Mouse (Mus musculus) thymus, adult 18-20 months (tissue): ENCODE measurements around the gene Efhc2.

Experiments
- DNase-seq, 2 experiments: peaks; one replicate each; pipeline ENCODE4 v3.0.0; 2022; ENCODE audit warnings: mixed read lengths in 2 of 2

Gene Efhc2

GRCm38 (mm10) chrX:17319126-17319583 lies at the start of gene Efhc2:
TSS of gene Efhc2 (minus strand) at chrX:17319368.
- DNase-seq, result no peak

DNA sequence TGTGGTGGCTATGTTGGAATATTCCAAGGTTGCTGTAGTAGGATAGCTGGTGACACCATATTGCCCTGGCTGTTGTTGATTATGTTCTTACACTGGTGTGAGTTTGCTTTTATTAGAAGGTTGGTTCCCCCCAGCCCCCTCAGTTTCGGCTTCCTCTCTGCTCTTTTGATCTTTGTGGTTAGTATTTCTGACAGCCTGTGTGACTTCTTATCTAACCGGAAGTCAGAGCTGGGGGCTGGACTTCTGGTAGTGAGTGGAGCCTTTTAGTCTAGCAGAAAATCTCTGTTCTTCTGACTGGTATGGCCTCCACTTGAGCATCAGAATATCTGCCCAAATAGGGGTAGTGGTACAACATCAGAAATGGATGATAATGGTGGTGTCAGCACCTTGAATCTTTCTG lies 45.9 kb upstream of the Efhc2 start:
- DNase-seq, result no peak

GRCm38 (mm10) chrX:17300349-17300880 lies 18.8 kb downstream of the Efhc2 start:
- no peak for DNase-seq

- no peak for DNase-seq
Measured at GRCm38 (mm10) chrX:17283899-17284298, 35.3 kb downstream of the Efhc2 start.

DNA sequence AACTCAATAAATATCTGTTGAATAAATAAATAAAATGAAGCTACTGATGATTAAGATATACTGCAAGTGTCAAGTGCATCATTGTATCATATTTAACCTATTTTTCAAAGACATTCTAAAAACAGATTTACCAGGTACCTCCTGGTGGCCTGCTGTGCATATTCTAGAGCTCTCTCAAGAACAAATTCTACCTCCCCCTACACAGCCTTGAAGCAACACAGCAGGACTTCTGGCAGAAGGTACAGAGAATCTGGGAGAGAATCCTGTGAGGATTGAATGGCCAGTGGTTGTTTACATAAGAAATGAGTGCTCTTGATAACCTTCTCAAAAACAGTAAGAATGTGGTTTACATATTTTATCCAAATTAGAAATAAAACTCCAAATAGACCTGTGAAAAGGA lies 94.0 kb downstream of the Efhc2 start:
- DNase-seq, result no peak

DNA sequence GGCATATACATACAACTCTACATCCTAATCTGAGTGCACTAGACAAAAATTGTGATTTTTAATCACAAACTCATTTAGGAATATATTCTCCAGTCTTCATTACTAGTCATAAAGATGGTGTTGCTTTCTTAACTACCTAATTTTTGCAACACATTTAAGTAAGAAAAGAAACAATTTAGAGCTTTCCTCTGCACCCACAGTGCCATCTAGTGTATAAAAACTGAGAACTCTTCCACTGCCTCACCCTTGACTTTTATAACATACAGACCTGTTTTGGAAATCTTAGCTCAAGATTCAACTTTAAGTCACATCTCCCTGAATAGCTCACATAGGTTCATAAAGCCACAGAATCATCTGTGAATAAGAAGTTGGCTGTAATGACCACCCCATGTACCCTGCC lies 101.7 kb downstream of the Efhc2 start:
- DNase-seq, result no peak

- no peak for DNase-seq
Measured at GRCm38 (mm10) chrX:17213515-17213914, 105.7 kb downstream of the Efhc2 start.

- DNase-seq, result no peak
Measured at GRCm38 (mm10) chrX:17175748-17176147, 143.4 kb downstream of the Efhc2 start.

DNA sequence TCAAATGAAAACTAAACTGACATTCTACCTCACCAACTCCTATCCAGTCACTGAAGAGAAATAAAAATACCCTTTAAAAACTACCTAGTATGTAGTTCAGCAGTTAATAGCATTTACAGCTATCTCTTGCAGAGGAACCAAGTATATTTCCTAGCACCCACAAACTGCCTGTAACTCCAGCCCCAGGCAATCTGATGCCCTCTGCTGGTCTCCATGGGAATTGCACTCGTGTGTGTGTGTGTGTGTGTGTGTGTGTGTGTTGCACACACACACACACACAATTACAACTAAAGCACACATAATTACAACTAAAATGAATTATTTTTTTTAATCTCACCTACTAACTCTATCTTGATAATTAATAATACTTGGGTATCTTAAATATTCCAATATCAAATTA lies 153.5 kb downstream of the Efhc2 start:
- no peak for DNase-seq
